Mouse (Mus musculus): ENCODE measurements around the gene BC051142. TPM values are rescaled to one million over a fixed set of nuclear protein-coding genes. Genes with fewer than 3 reads are reported as not detected.
"Not testable (repeated sequence)": the region's sequence is repeated elsewhere in the genome, so short reads cannot be mapped to it uniquely, and the experiment has no call there.

The BC051142 gene
- polyA plus RNA-seq, 1 experiment from 2014 or later, result 3.9 TPM

DNA sequence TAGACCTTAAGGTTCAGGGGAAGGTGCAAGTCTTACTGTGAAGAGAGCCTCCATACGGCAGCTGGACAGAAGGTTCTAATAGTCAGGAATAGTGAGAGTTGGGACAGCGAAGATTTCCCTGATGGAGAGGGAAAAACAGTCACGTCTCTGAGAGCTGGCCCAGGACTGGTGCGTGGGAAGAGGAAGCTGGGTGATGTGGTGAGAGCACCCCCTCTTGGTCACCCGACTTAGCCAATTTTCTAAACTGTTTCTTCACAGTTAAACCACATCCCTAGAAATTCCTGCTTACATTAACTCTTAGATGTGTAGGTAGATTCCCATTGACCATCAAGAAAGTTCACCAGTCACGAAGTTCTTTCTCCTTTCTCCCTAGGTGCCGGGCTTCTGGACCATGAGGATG lies 21.4 kb downstream of the BC051142 start:
- Histone ChIP-seq H3K36me3 (no peaks in the 10 kb centered on the region), H3K9me3 (no peaks in the 10 kb centered on the region), H3K4me1 (peaks cover 3% of the 10 kb centered on the region; the same call in 1 of the 2 replicates), H3K27me3 (no peaks in the 10 kb centered on the region), H3K9ac (replicated peaks) (no peak overlapping the region), H3K4me2 (replicated peaks) (no peak overlapping the region), H3K27ac (replicated peaks) (no peak overlapping the region), H3K4me3 (no peak overlapping the region)
- no peak for ATAC-seq (ENCODE audit: low FRiP score, low read depth)
- 74% methylated on average over 7 of the region's 7 CpGs for WGBS

GRCm38 (mm10) chr17:34427597-34427996 lies 29.0 kb downstream of the BC051142 start:
- no peak for ATAC-seq (ENCODE audit: low FRiP score, low read depth)
- Histone ChIP-seq H3K27me3 (no peaks in the 10 kb centered on the region), H3K4me3 (no peak overlapping the region)

GRCm38 (mm10) chr17:34437120-34437519 lies 38.5 kb downstream of the BC051142 start:
- Histone ChIP-seq H3K9me3 (0 out of 2 replicates have a peak, but pooled peaks cover 2% of the 10 kb centered on the region), H3K4me1 (no peaks in the 10 kb centered on the region), H3K27me3 (no peaks in the 10 kb centered on the region), H3K4me2 (replicated peaks) (no peak overlapping the region), H3K9ac (replicated peaks) (no peak overlapping the region), H3K27ac (replicated peaks) (no peak overlapping the region), H3K4me3 (no peak overlapping the region), H3K36me3 (no peaks in the 10 kb centered on the region)
- 70% methylated on average over 4 of the region's 4 CpGs for WGBS
- no peak for ATAC-seq (ENCODE audit: low FRiP score, low read depth)

More at GRCm38 (mm10) chr17:34427597-34427996, 29.0 kb downstream of the BC051142 start:
- Histone ChIP-seq H3K4me2 (replicated peaks) (no peak overlapping the region), H3K9me3 (no peaks in the 10 kb centered on the region), H3K36me3 (no peaks in the 10 kb centered on the region), H3K27ac (replicated peaks) (no peak overlapping the region), H3K9ac (replicated peaks) (no peak overlapping the region), H3K4me1 (no peaks in the 10 kb centered on the region)

- ATAC-seq (ENCODE audit: low FRiP score, low read depth), result no peak
- H3K27ac ChIP-seq (replicated peaks), result no peak overlapping the region
Measured at GRCm38 (mm10) chr17:34437606-34438005, 39.0 kb downstream of the BC051142 start.

DNA sequence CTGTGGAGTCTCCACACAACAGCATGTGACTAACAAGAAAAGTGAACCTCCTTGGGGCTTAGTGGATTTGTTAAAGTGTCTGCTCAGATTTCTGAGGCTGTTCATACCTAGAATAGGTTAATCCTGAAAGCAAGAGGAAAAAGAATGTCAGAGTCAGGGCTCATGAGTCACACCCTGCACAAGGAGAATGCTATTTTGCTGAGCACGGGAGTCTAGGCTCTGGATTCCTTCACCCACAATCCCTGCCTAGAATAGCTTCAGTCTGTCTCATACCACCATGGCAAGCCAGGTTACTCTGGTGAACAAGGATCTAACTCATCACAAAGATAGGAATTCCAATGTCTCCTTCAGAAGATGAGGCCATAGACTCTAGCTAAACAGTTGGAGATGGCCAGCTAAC lies 40.0 kb downstream of the BC051142 start:
- 0 out of 2 replicates have a peak, but pooled peaks cover 2% of the 10 kb centered on the region for H3K9me3 ChIP-seq
- H3K27me3 ChIP-seq, result no peaks in the 10 kb centered on the region
- no peak for ATAC-seq (ENCODE audit: low FRiP score, low read depth)
- H3K9ac ChIP-seq (replicated peaks), result no peak overlapping the region
- no peak overlapping the region for H3K4me3 ChIP-seq
- WGBS, result 59% methylated on average over 1 of the region's 1 CpGs
- no peak overlapping the region for H3K27ac ChIP-seq (replicated peaks)
- no peaks in the 10 kb centered on the region for H3K36me3 ChIP-seq
- H3K4me1 ChIP-seq, result no peaks in the 10 kb centered on the region
- H3K4me2 ChIP-seq (replicated peaks), result no peak overlapping the region

More at GRCm38 (mm10) chr17:34437606-34438005, 39.0 kb downstream of the BC051142 start:
- Histone ChIP-seq H3K4me1 (no peaks in the 10 kb centered on the region), H3K9ac (replicated peaks) (no peak overlapping the region), H3K4me2 (replicated peaks) (no peak overlapping the region), H3K9me3 (0 out of 2 replicates have a peak, but pooled peaks cover 2% of the 10 kb centered on the region), H3K27me3 (no peaks in the 10 kb centered on the region), H3K36me3 (no peaks in the 10 kb centered on the region), H3K4me3 (no peak overlapping the region)
- WGBS, result 72% methylated on average over 7 of the region's 7 CpGs

DNA sequence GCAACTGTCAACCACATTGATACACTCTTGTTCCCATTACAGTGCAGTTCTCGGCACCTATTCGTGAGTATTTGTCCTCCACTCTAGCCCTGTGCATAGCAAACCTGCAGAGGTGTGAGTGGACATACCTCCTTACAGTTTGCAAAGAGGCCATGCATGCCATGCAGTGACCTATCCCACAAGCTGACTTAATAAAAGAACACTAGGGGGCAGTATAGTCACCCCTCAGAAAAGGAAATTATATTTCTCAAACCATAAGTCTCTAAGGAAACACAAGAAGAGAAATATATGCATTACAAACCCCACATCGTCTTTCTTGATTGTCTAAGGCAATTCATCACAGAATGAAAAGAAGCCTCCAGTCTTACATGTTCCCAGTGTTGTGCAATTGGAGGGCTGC lies 41.2 kb downstream of the BC051142 start:
- Histone ChIP-seq H3K4me3 (no peak overlapping the region), H3K36me3 (no peaks in the 10 kb centered on the region), H3K27ac (replicated peaks) (no peak overlapping the region), H3K4me2 (replicated peaks) (no peak overlapping the region), H3K9ac (replicated peaks) (no peak overlapping the region), H3K27me3 (no peaks in the 10 kb centered on the region), H3K9me3 (0 out of 2 replicates have a peak, but pooled peaks cover 2% of the 10 kb centered on the region), H3K4me1 (no peaks in the 10 kb centered on the region)
- WGBS, result 60% methylated on average over 3 of the region's 3 CpGs
- no peak for ATAC-seq (ENCODE audit: low FRiP score, low read depth)

- Histone ChIP-seq H3K27ac (replicated peaks) (no peak overlapping the region), H3K9me3 (no peaks in the 10 kb centered on the region), H3K36me3 (no peaks in the 10 kb centered on the region), H3K4me1 (no peaks in the 10 kb centered on the region), H3K27me3 (no peaks in the 10 kb centered on the region), H3K4me3 (no peak overlapping the region), H3K9ac (replicated peaks) (no peak overlapping the region), H3K4me2 (replicated peaks) (no peak overlapping the region)
- no peak for ATAC-seq (ENCODE audit: low FRiP score, low read depth)
- 91% methylated on average over 7 of the region's 7 CpGs for WGBS
Measured at GRCm38 (mm10) chr17:34441990-34442389, 43.4 kb downstream of the BC051142 start.

- H3K36me3 ChIP-seq, result no peaks in the 10 kb centered on the region
- no peaks in the 10 kb centered on the region for H3K4me1 ChIP-seq
- no peak overlapping the region for H3K9ac ChIP-seq (replicated peaks)
- H3K27me3 ChIP-seq, result no peaks in the 10 kb centered on the region
- no peak overlapping the region for H3K4me2 ChIP-seq (replicated peaks)
- WGBS, result 71% methylated on average over 6 of the region's 6 CpGs
- H3K27ac ChIP-seq (replicated peaks), result no peak overlapping the region
- H3K9me3 ChIP-seq, result no peaks in the 10 kb centered on the region
- no peak overlapping the region for H3K4me3 ChIP-seq
- ATAC-seq (ENCODE audit: low FRiP score, low read depth), result no peak
Measured at GRCm38 (mm10) chr17:34448473-34449041, 49.9 kb downstream of the BC051142 start.

DNA sequence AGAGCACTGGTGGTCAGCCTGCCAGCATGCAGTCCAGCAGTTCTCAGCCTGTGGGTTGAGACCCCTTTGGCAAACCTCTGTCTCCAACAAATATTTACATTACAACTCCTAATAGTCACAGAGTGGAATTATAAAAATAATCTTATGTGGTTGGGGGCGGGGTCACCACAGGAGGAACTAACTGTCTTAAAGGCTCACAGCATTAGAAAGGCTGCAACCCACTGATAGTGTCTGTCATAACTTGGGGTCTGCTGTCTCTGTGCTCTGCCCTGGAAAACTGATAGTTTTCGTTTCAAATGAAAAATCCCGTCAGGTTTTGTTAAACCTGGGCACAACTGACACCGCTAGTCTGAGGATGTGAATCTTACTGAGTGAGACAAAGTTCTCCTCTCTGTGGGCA lies 59.0 kb downstream of the BC051142 start:
- Histone ChIP-seq H3K27ac (replicated peaks) (no peak overlapping the region), H3K36me3 (no peaks in the 10 kb centered on the region), H3K4me3 (no peak overlapping the region), H3K9ac (replicated peaks) (no peak overlapping the region), H3K4me2 (replicated peaks) (no peak overlapping the region), H3K4me1 (no peaks in the 10 kb centered on the region), H3K27me3 (no peaks in the 10 kb centered on the region), H3K9me3 (no peaks in the 10 kb centered on the region)
- ATAC-seq (ENCODE audit: low FRiP score, low read depth), result no peak
- 68% methylated on average over 4 of the region's 4 CpGs for WGBS

DNA sequence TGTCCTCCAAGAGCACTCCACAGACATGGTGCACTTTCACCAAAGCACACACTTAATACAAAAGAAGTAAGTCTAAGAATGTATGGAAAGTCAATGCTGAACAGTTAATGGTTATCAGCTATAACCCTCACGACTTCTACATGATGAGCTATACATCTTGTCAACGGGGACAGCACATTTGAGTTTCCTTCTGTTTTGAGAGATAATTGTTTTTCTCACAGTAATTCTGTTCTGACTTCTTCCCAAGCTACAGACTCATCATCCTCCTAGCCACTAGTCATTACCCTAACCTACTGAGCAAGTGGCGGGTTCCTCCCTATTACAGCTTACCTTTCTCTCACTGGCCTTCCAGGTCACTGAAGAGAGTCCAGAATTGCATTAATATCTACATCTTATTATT lies 60.6 kb downstream of the BC051142 start:
- Histone ChIP-seq H3K9me3 (no peaks in the 10 kb centered on the region), H3K9ac (replicated peaks) (no peak overlapping the region), H3K4me2 (replicated peaks) (no peak overlapping the region), H3K36me3 (no peaks in the 10 kb centered on the region), H3K27me3 (no peaks in the 10 kb centered on the region), H3K27ac (replicated peaks) (no peak overlapping the region), H3K4me1 (no peaks in the 10 kb centered on the region), H3K4me3 (no peak overlapping the region)
- ATAC-seq (ENCODE audit: low FRiP score, low read depth), result no peak
- 81% methylated on average over 3 of the region's 3 CpGs for WGBS

DNA sequence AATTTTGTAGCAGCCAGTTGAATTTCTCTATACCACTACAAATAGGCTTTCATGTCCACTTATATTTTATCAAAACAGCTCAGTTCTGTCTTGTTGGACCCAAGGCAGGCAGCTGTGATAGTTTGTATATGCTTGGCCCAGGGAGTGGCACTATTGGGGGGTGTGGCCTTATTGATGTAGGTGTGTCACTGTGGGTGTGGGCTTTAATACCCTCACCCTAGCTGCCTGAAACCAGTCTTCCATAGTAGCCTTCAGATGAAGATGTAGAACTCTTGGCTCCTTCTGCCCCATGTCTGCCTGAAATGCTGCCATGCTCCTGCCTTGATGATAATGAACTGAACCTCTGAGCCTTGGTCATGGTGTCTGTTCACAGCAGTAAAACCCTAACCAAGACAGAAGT lies 67.3 kb downstream of the BC051142 start:
- H3K27me3 ChIP-seq; ATAC-seq (ENCODE audit: low FRiP score, low read depth); H3K36me3 ChIP-seq; H3K9ac ChIP-seq (replicated peaks); H3K27ac ChIP-seq (replicated peaks); H3K4me1 ChIP-seq; H3K4me3 ChIP-seq; H3K9me3 ChIP-seq; H3K4me2 ChIP-seq (replicated peaks): not testable (repeated sequence)

- Histone ChIP-seq H3K4me1 (no peaks in the 10 kb centered on the region), H3K27ac (replicated peaks) (no peak overlapping the region), H3K4me2 (replicated peaks) (no peak overlapping the region), H3K9me3 (no peaks in the 10 kb centered on the region), H3K27me3 (no peaks in the 10 kb centered on the region), H3K36me3 (no peaks in the 10 kb centered on the region), H3K9ac (replicated peaks) (no peak overlapping the region), H3K4me3 (no peak overlapping the region)
- ATAC-seq (ENCODE audit: low FRiP score, low read depth), result no peak
- 87% methylated on average over 2 of the region's 2 CpGs for WGBS
Measured at GRCm38 (mm10) chr17:34470491-34470890, 71.9 kb downstream of the BC051142 start.

GRCm38 (mm10) chr17:34475060-34475459 lies 76.4 kb downstream of the BC051142 start:
- H3K36me3 ChIP-seq, result no peaks in the 10 kb centered on the region
- H3K4me2 ChIP-seq (replicated peaks), result no peak overlapping the region
- no peak overlapping the region for H3K27ac ChIP-seq (replicated peaks)

More at GRCm38 (mm10) chr17:34475060-34475459, 76.4 kb downstream of the BC051142 start:
- Histone ChIP-seq H3K4me3 (no peak overlapping the region), H3K27me3 (no peaks in the 10 kb centered on the region), H3K9me3 (no peaks in the 10 kb centered on the region), H3K4me1 (no peaks in the 10 kb centered on the region), H3K9ac (replicated peaks) (no peak overlapping the region)
- WGBS, result 81% methylated on average over 3 of the region's 3 CpGs
- no peak for ATAC-seq (ENCODE audit: low FRiP score, low read depth)
